Mouse (Mus musculus) midbrain, postnatal 0 days (tissue): ENCODE measurements around the gene Pim2. TPM values are rescaled to one million over a fixed set of nuclear protein-coding genes. Genes with fewer than 3 reads are reported as not detected.

Experiments
- ATAC-seq: fragments of 200-750 bp; cut with Nextera tagmentation; 2 replicates; pipeline ENCODE4 v1.8.0; 2017; ENCODE audit warnings: moderate number of reproducible peaks, mild to moderate bottlenecking, moderate TSS enrichment, moderate library complexity; ENCODE audit not compliant: low FRiP score
- DNase-seq: peaks from one replicate; pipeline ENCODE4 v3.0.0-alpha.2; 2015; ENCODE audit warnings: low spot score
- H3K27ac ChIP-seq: fragments of 300-500 bp; sonication (generic); 2 replicates; pipeline ENCODE4 v1.5.1; 2014; ENCODE audit warnings: low read depth, mild to moderate bottlenecking, low read length, mixed read lengths
- H3K27me3 ChIP-seq: fragments of 300-500 bp; sonication (generic); 2 replicates; pipeline ENCODE4 v1.6.1; 2014; ENCODE audit warnings: low read length, control low read depth, mixed read lengths; ENCODE audit not compliant: insufficient read depth
- H3K36me3 ChIP-seq: fragments of 300-500 bp; sonication (generic); 2 replicates; pipeline ENCODE4 v1.6.1; 2014; ENCODE audit warnings: low read length, control low read depth, mixed read lengths; ENCODE audit not compliant: insufficient read depth
- H3K4me1 ChIP-seq: fragments of 300-500 bp; sonication (generic); 2 replicates; pipeline ENCODE4 v1.6.1; 2014; ENCODE audit warnings: mild to moderate bottlenecking, control low read depth, antibody characterized with exemption, low read length, mixed read lengths; ENCODE audit not compliant: insufficient read depth
- H3K4me2 ChIP-seq: fragments of 300-500 bp; sonication (generic); 2 replicates; pipeline ENCODE4 v1.6.1; 2014; ENCODE audit warnings: low read depth, mild to moderate bottlenecking, low read length, mixed read lengths; ENCODE audit not compliant: poor library complexity, severe bottlenecking
- H3K4me3 ChIP-seq: fragments of 300-500 bp; sonication (generic); 2 replicates; pipeline ENCODE4 v1.5.1; 2014; ENCODE audit warnings: low read depth, mild to moderate bottlenecking, low read length, moderate library complexity
- H3K9ac ChIP-seq: fragments of 300-500 bp; sonication (generic); replicated peaks from 2 replicates; pipeline ENCODE4 v1.6.1; 2014; ENCODE audit warnings: mild to moderate bottlenecking, low read length, moderate library complexity, mixed read lengths; ENCODE audit not compliant: poor library complexity, severe bottlenecking
- H3K9me3 ChIP-seq: fragments of 300-500 bp; sonication (generic); 2 replicates; pipeline ENCODE4 v1.6.1; 2016; ENCODE audit warnings: low read length, control low read depth
- CTCF ChIP-seq: IDR thresholded peaks from 2 replicates; pipeline ENCODE4 v1.5.1; 2016; ENCODE audit warnings: antibody characterized with exemption, mild to moderate bottlenecking
- WGBS: fragments of 180-500 bp; shearing (Covaris S2); extraction: QIAGEN DNeasy Blood & Tissue Kit; methylation state at CpG from one replicate; pipeline ENCODE4 v1.1.7; 2014; 5-methylcytosine and 5-hydroxymethylcytosine counted together
- polyA plus RNA-seq: library from polyadenylated mRNA; unstranded; fragments of >200 nt; fragmentation: Nextera tagmentation; extraction: Ambion mirVana; gene quantifications from 2 replicates; pipeline ENCODE4 v1.2.1, GENCODE M21; 2015
- total RNA-seq: library from RNA; depleted of rRNA; stranded (reverse); fragments of >200 nt; gene quantifications from 2 replicates; pipeline ENCODE4 v1.2.3, GENCODE M21; 2014

Pim2 gene
- total and polyA plus RNA-seq, 2 experiments from 2014 or later: 17.4 to 20.4 TPM

DNA sequence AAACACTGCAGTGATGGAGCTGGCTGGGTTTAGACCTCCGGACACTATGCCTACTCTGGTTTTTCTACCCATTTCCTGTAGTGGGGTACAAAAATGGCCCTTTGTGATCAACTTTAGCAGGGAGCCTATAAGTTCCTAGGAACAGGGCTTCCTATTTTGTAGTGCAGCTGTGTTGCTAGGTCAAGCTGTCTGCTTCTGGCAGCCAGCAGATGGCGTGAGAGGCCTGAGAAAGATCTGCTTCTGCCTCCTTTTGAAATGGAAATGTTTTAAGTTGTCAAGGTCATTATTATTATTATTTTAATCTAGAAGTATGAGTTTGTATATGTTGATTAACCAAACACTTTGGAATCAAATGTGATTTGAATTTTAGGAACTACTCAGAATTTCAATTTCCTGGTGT lies 23.5 kb upstream of the Pim2 start:
- no peak overlapping the region for H3K27ac ChIP-seq
- peak; percentile 42 for DNase-seq
- no peak overlapping the region for H3K9ac ChIP-seq
- H3K4me1 ChIP-seq: no peaks in the 10 kb centered on the region
- H3K4me3 ChIP-seq: no peak overlapping the region
- H3K4me2 ChIP-seq: no peak overlapping the region
- no peak for ATAC-seq
- H3K27me3 ChIP-seq: no peaks in the 10 kb centered on the region
- H3K36me3 ChIP-seq: no peaks in the 10 kb centered on the region
- 49% methylated on average over 2 of the region's 2 CpGs for WGBS
- H3K9me3 ChIP-seq: no peaks in the 10 kb centered on the region
- peak; percentile 67 for TF ChIP-seq CTCF

DNA sequence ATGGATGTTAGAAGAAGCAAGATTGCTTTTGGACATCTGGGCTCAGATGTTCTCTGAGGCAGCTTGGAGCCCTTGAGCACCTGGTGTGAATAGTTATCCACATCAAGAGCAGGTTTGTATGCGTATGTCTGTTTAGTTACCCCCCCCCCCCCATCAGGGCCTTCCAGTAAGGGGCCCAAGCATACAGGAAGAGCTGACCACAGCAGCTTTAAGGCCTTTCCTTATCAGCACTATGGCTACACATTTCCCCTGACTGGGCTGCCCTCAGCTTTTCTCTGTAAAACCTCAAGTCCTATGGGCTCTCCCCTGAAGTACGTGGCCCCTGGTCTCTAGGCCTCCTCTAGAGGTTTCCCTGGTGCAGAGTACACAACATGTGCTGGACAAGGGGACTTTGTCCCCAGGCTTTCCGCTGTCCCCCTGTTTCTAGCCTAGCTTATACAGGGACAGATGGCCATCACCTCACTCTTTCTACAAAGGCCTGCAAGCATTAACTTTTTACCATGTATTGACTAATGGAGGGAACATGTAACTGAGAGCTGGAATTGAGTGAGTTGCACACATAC lies 18.8 kb upstream of the Pim2 start:
- Histone ChIP-seq H3K4me1 (no peaks in the 10 kb centered on the region), H3K36me3 (no peaks in the 10 kb centered on the region), H3K9ac (no peak overlapping the region), H3K4me3 (no peak overlapping the region), H3K9me3 (no peaks in the 10 kb centered on the region), H3K27me3 (no peaks in the 10 kb centered on the region), H3K4me2 (no peak overlapping the region), H3K27ac (no peak overlapping the region)
- ATAC-seq: no peak
- TF ChIP-seq CTCF: no peak
- 90% methylated on average over 3 of the region's 3 CpGs for WGBS
- DNase-seq: no peak

DNA sequence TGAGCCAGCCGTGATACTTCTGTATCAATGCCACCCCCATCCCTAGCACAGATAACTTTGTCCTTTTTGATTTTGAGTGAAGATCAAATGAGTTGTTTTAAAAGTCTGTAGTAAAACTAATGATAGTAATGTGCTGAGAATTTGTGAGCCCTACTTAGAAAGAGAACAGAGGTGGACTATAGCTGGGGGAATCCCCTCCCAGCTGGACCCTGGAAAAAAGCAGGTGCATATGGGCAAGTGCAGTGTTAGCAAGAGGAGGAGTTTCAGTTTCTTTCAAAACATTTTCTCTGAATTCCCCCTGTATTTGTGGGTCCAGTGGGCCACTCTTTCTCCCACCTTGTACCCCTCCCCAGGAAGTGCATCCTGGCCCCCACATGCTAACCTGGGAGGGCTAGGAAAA lies 14.9 kb upstream of the Pim2 start:
- DNase-seq (no peak), ATAC-seq (no peak)
- no peak overlapping the region for H3K27ac ChIP-seq
- no peak overlapping the region for H3K4me3 ChIP-seq
- H3K36me3 ChIP-seq: 0 out of 2 replicates have a peak, but pooled peaks cover 3% of the 10 kb centered on the region
- no peak overlapping the region for H3K9ac ChIP-seq
- TF ChIP-seq CTCF: no peak
- WGBS: 83% methylated on average over 1 of the region's 1 CpGs
- H3K4me1 ChIP-seq: no peaks in the 10 kb centered on the region
- H3K4me2 ChIP-seq: no peak overlapping the region
- no peaks in the 10 kb centered on the region for H3K9me3 ChIP-seq
- no peaks in the 10 kb centered on the region for H3K27me3 ChIP-seq

DNA sequence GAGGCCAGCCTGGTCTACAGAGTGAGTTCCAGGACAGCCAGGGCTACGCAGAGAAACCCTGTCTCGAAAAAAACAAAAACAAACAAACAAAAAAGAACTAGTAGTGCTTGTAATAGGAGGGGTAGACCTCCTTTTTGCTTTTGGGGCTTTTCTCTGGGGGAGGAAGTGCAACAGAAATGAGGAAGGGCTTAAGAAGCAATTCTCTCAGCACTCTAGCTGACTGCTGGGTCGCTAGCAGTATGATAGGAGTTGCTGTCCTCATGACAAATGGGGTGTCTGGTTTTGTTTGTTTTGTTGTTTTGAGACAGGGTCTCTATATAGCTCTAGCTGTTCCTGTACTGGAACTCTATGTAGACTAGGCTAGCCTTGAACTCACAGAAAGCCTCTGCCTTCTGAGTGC lies 13.5 kb upstream of the Pim2 start:
- ATAC-seq (no peak), DNase-seq (no peak)
- TF ChIP-seq CTCF: no peak
- 0 out of 2 replicates have a peak, but pooled peaks cover 5% of the 10 kb centered on the region for H3K36me3 ChIP-seq
- no peak overlapping the region for H3K4me3 ChIP-seq
- WGBS: 83% methylated on average over 3 of the region's 3 CpGs
- no peak overlapping the region for H3K9ac ChIP-seq
- H3K27ac ChIP-seq: no peak overlapping the region
- H3K4me1 ChIP-seq: no peaks in the 10 kb centered on the region
- H3K4me2 ChIP-seq: no peak overlapping the region
- H3K27me3 ChIP-seq: no peaks in the 10 kb centered on the region
- H3K9me3 ChIP-seq: no peaks in the 10 kb centered on the region

DNA sequence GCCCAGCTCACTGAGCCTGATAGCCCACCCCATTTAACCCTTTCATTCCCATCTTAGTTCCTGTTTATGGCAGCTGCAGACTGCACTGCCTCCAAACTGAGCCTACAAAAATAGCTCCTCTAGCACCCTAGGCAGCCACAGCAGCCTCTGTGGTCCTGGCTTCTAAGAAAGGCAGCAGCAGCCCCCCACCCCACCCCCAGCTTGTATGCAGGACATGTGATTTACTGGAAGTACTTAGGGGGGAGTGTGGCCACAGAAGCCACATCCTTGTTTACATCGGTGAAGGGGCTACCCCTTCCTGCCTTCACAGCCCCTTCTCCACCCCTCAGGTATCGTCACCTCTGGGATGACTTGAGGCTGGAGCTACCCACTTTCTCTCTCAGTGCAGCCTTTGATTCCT lies 12.7 kb upstream of the Pim2 start:
- no peak for DNase-seq
- Histone ChIP-seq H3K36me3 (0 out of 2 replicates have a peak, but pooled peaks cover 5% of the 10 kb centered on the region), H3K4me2 (no peak overlapping the region), H3K9ac (no peak overlapping the region), H3K9me3 (no peaks in the 10 kb centered on the region), H3K27ac (no peak overlapping the region), H3K4me1 (no peaks in the 10 kb centered on the region), H3K27me3 (no peaks in the 10 kb centered on the region), H3K4me3 (no peak overlapping the region)
- ATAC-seq: no peak
- WGBS: 77% methylated on average over 2 of the region's 2 CpGs
- no peak for TF ChIP-seq CTCF

DNA sequence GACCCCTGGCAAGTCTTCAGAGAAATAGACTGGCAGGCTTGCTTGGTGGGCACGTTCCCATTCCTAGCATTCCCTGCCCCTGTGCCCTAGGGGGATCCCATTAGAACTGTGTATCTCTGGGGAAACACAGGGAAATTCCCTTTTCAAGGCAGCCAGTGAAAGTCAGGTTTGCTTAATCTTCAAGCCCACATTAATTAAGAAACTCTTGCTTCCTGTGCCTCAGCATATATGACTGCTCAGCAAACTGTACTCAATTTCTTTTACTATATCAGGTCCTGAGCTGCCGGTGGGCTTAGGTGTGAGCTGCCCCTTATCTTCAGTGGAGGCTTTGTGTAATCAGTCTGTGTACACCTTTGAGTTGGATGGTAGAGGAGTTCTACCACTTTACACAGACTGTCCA lies 12.3 kb upstream of the Pim2 start:
- no peak for ATAC-seq
- TF ChIP-seq CTCF: no peak
- WGBS: 71% methylated on average over 2 of the region's 2 CpGs
- H3K36me3 ChIP-seq: 0 out of 2 replicates have a peak, but pooled peaks cover 5% of the 10 kb centered on the region
- H3K4me2 ChIP-seq: no peak overlapping the region
- no peaks in the 10 kb centered on the region for H3K9me3 ChIP-seq
- no peak for DNase-seq
- no peak overlapping the region for H3K4me3 ChIP-seq
- H3K4me1 ChIP-seq: no peaks in the 10 kb centered on the region
- no peak overlapping the region for H3K9ac ChIP-seq
- H3K27me3 ChIP-seq: no peaks in the 10 kb centered on the region
- no peak overlapping the region for H3K27ac ChIP-seq
